Mouse (Mus musculus): ENCODE results near the gene Tyrobp. TPM values are rescaled to one million over a fixed set of nuclear protein-coding genes. Genes with fewer than 3 reads are reported as not detected.
A peak's percentile ranks its signal among the peaks of the same experiment; 100 is the strongest.

Gene Tyrobp
- polyA plus RNA-seq, 1 experiment from 2014 or later, result 29.3 TPM

DNA sequence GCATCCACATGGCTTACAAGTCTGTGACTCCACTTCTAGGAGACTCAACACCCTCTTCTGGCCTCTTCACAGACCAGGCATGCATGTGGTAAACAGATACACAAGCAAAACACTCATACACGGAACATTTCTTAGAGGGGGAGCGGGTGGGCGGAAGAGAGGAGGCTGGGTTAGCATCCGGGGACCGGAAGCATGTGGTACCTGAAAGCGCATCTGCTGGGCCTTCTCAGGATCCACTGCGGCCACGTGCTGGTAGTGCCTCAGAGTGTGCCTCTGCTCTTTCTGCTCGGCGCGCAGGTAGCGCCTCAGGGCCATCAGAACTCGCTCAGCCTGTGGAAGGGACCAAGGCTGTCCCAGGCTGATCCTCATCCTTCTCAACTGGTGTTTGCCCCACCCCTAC lies 26.2 kb downstream of the Tyrobp start:
- Histone ChIP-seq H3K4me2 (replicated peaks; ENCODE audit: low read depth, low read length) (no peak overlapping the region), H3K27me3 (ENCODE audit: insufficient read depth, low read length) (peaks cover 15% of the 10 kb centered on the region), H3K9ac (replicated peaks; ENCODE audit: low read length) (no peak overlapping the region), H3K27ac (ENCODE audit: low read length) (no peak overlapping the region), H3K4me3 (ENCODE audit: low read length) (no peak overlapping the region), H3K36me3 (ENCODE audit: insufficient read depth, low read length) (no peaks in the 10 kb centered on the region), H3K4me1 (ENCODE audit: insufficient read depth, low read length) (peaks cover 18% of the 10 kb centered on the region), H3K9me3 (ENCODE audit: low read length) (no peaks in the 10 kb centered on the region)
- ATAC-seq (ENCODE audit: low FRiP score, low TSS enrichment), result no peak
- WGBS, result 79% methylated on average over 13 of the region's 13 CpGs

DNA sequence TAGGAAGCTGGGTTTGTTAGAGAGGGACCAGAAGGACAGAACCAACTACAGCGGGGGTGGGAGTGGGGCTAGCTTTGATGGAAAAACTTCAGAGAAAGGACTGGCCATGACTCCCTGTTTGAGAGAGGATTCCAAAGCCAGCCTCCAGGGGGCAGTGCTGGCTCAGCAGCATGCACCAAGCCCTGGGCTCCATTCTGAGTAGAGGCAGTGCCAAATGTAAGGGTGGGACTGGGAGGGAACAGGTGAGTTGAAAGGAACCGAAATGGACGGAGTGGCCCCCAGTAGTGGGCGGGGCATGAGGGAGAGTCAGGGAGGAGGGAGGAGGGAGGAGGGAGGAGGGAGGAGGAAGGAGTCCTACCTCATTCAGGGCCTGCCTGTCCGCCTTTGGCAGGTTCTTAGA lies 27.1 kb downstream of the Tyrobp start:
- H3K9ac ChIP-seq (replicated peaks; ENCODE audit: low read length), result no peak overlapping the region
- ATAC-seq (ENCODE audit: low FRiP score, low TSS enrichment), result no peak
- H3K27me3 ChIP-seq (ENCODE audit: insufficient read depth, low read length), result peaks cover 15% of the 10 kb centered on the region
- 29% methylated on average over 3 of the region's 5 CpGs for WGBS
- peaks cover 22% of the 10 kb centered on the region for H3K4me1 ChIP-seq (ENCODE audit: insufficient read depth, low read length)
- no peak overlapping the region for H3K4me2 ChIP-seq (replicated peaks; ENCODE audit: low read depth, low read length)
- no peaks in the 10 kb centered on the region for H3K36me3 ChIP-seq (ENCODE audit: insufficient read depth, low read length)
- no peaks in the 10 kb centered on the region for H3K9me3 ChIP-seq (ENCODE audit: low read length)
- no peak overlapping the region for H3K4me3 ChIP-seq (ENCODE audit: low read length)
- no peak overlapping the region for H3K27ac ChIP-seq (ENCODE audit: low read length)

DNA sequence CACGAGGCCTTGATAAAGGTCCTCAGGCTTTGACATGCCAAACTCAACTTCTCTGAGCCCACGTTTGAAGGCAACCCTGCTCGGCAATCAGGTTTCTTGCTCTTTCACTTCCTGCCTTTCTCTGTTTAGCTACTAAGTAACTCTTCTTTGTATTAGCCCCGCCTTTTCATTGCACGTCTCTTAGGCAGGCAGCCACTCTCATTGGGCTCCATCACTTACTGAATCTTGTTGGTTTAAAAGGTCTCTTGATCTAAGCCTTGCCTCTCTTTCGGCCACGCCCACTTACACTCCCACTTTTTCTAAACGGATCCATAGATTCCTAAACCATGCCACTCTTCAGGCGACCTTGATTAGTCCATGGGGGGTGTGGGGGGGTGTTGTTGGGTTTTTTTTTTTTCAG lies 30.1 kb downstream of the Tyrobp start:
- Histone ChIP-seq H3K4me2 (replicated peaks; ENCODE audit: low read depth, low read length) (peak overlapping the region; percentile 88), H3K4me1 (ENCODE audit: insufficient read depth, low read length) (peaks cover 22% of the 10 kb centered on the region), H3K9ac (replicated peaks; ENCODE audit: low read length) (no peak overlapping the region), H3K27me3 (ENCODE audit: insufficient read depth, low read length) (peaks cover 9% of the 10 kb centered on the region; the same call in 1 of the 2 replicates), H3K36me3 (ENCODE audit: insufficient read depth, low read length) (no peaks in the 10 kb centered on the region), H3K4me3 (ENCODE audit: low read length) (peak overlapping the region; percentile 66; the same call in 1 of the 2 replicates), H3K27ac (ENCODE audit: low read length) (no peak overlapping the region), H3K9me3 (ENCODE audit: low read length) (no peaks in the 10 kb centered on the region; the same call in 1 of the 2 replicates)
- no peak for ATAC-seq (ENCODE audit: low FRiP score, low TSS enrichment)
- WGBS, result 22% methylated on average over 9 of the region's 9 CpGs

DNA sequence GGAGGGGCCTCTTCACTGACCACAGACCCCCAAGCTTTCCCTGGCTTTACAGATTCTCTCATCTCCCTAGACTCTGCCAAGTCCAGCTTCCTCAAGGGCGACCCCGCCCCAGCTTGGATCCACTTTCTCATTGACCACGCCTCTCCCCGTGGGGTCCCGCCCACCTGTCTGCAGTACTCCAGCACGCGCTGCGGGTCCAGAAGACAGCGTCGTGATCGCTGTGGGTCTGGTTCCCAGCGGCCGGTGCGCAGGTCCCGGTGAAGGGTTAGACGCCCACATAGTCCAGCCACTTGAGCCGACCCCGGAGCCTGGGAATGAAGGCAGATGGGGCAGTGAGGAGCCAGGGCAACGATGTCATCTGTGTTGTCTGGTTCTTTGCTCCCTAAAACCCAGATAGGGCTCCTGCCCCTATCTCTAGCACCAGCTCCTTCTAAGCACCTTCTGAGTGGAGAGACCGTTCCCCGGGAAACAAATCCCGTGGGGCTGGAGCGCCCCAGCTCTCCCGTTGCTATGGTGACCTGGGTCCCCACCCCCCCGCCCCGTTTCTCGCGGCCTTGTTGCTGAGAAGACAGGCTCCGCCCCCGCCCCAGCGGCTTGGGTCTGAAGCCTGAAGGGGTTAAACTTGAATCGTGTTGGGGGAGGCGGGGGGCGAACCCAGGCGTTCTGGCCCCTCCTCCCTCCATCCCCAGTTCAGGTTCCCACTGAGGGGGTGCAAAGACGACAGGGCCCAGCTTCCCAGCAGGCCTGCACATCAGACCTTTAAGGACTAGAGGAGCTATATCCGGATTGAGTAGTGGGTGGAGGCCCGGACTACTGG lies 30.8 kb downstream of the Tyrobp start:
- Histone ChIP-seq H3K9me3 (ENCODE audit: low read length) (no peaks in the 10 kb centered on the region; the same call in 1 of the 2 replicates), H3K4me3 (ENCODE audit: low read length) (peak overlapping the region; percentile 66), H3K4me2 (replicated peaks; ENCODE audit: low read depth, low read length) (peak overlapping the region; percentile 88), H3K4me1 (ENCODE audit: insufficient read depth, low read length) (peaks cover 22% of the 10 kb centered on the region), H3K36me3 (ENCODE audit: insufficient read depth, low read length) (no peaks in the 10 kb centered on the region), H3K27ac (ENCODE audit: low read length) (no peak overlapping the region), H3K9ac (replicated peaks; ENCODE audit: low read length) (peak overlapping the region; percentile 65), H3K27me3 (ENCODE audit: insufficient read depth, low read length) (peaks cover 9% of the 10 kb centered on the region; the same call in 1 of the 2 replicates)
- peak; percentile 39; the same call in 1 of the 2 replicates for ATAC-seq (ENCODE audit: low FRiP score, low TSS enrichment)
- WGBS, result under 1% methylated on average over 37 of the region's 38 CpGs

DNA sequence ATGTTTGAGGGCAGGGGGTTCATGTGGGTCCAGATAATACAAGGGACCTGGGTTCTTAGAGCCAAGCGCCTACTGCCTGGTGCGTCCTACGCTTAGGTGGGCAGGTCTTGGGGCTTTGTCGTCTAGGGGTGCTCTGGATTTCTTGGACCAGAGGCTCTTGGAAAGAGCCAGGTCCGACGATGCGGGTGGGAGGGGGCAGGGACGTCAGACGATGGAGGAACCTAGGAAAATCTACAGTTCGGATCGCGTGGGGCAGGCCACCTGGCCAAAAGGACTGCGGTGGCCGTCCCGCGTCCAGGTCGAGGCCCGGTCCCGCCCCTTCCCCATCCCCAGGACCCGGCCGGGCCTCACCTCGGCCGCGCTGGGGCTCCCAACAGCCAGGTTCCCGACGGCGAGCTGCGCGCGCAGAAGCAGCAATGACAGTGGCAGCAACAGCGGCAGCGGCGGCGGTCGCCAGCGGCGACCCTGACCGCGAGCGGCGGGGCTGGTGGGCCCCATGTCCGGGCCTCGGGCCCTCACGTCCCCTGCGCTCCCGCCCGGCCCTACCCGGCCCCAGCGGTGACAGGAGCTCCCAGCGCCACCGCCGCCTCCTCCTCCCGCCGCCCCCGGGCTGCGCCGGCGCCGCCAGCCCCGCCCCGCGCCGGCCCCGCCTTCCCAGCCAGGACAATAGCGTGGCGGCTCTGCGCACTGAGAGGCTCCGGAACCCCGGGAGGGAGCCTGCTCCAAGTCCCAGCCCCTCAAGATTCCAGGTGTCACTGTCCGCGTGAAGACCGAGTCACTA lies 31.6 kb downstream of the Tyrobp start, which contains the start of gene Aplp1:
Aplp1 (minus strand) TSS at position 565 of the 781 bp plus-strand sequence.
- Histone ChIP-seq H3K27ac (ENCODE audit: low read length) (no peak within 1 kb of the TSS), H3K4me2 (replicated peaks; ENCODE audit: low read depth, low read length) (peak within 1 kb of the TSS; percentile 88), H3K4me1 (ENCODE audit: insufficient read depth, low read length) (peaks cover 22% of the 10 kb centered on the region), H3K9me3 (ENCODE audit: low read length) (no peaks in the 10 kb centered on the region; the same call in 1 of the 2 replicates), H3K9ac (replicated peaks; ENCODE audit: low read length) (peak within 1 kb of the TSS; percentile 65), H3K4me3 (ENCODE audit: low read length) (peak within 1 kb of the TSS; percentile 66), H3K27me3 (ENCODE audit: insufficient read depth, low read length) (peaks cover 9% of the 10 kb centered on the region; the same call in 1 of the 2 replicates), H3K36me3 (ENCODE audit: insufficient read depth, low read length) (no peaks in the 10 kb centered on the region)
- peak; percentile 77 for ATAC-seq (ENCODE audit: low FRiP score, low TSS enrichment)
- WGBS, result under 1% methylated on average over 57 of the region's 72 CpGs

DNA sequence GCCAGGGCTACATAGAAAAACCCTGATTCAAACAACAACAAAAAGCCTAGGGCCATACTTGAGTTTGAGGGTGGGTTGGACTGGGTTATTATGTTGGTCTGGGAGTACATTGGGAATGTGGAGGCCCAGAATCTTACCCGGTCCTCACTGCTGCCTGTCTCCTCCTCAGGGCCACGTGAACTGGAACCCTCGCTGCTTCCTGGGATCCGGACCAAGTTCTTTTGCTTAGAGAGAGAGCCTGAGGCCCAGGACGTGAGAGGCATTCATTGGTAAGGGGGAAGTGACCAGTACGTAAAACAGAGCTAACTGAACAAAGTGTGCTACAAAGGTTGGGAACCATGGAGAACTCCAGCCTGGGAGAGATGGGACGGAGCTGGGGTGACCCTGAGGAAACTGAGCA lies 36.7 kb downstream of the Tyrobp start:
- no peak overlapping the region for H3K27ac ChIP-seq (ENCODE audit: low read length)
- peaks cover 42% of the 10 kb centered on the region for H3K27me3 ChIP-seq (ENCODE audit: insufficient read depth, low read length)
- 71% methylated on average over 7 of the region's 7 CpGs for WGBS

DNA sequence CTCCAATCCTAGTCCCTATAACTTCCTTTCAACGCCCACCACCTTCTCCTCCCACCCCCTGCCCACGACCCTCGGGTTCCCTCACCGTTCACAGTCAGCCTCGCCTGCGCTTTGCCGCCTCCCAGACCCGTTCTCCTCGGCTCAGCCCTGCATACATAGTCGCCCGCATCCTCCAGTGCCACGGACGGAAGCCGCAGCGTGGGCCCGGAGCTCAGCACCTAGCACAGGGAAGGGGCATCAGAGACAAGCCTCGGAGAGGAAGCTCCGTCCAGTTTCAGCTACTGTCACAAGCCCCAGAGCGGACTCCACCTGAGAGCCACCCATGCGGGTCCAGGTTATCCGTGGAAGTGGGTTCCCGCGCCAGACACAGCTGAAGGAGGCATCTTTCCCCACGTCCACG lies 39.8 kb downstream of the Tyrobp start:
- Histone ChIP-seq H3K27ac (ENCODE audit: low read length) (no peak overlapping the region), H3K27me3 (ENCODE audit: insufficient read depth, low read length) (peaks cover 63% of the 10 kb centered on the region), H3K4me2 (replicated peaks; ENCODE audit: low read depth, low read length) (peak overlapping the region; percentile 44), H3K9me3 (ENCODE audit: low read length) (no peaks in the 10 kb centered on the region), H3K36me3 (ENCODE audit: insufficient read depth, low read length) (no peaks in the 10 kb centered on the region), H3K4me3 (ENCODE audit: low read length) (no peak overlapping the region), H3K9ac (replicated peaks; ENCODE audit: low read length) (no peak overlapping the region), H3K4me1 (ENCODE audit: insufficient read depth, low read length) (peaks cover 17% of the 10 kb centered on the region; the same call in 1 of the 2 replicates)
- WGBS, result 15% methylated on average over 25 of the region's 25 CpGs
- no peak for ATAC-seq (ENCODE audit: low FRiP score, low TSS enrichment)

More for the DNA sequence above, 36.7 kb downstream of the Tyrobp start:
- H3K4me2 ChIP-seq (replicated peaks; ENCODE audit: low read depth, low read length), result no peak overlapping the region
- peaks cover 13% of the 10 kb centered on the region; the same call in 1 of the 2 replicates for H3K4me1 ChIP-seq (ENCODE audit: insufficient read depth, low read length)
- H3K9ac ChIP-seq (replicated peaks; ENCODE audit: low read length), result no peak overlapping the region
- no peak for ATAC-seq (ENCODE audit: low FRiP score, low TSS enrichment)
- H3K9me3 ChIP-seq (ENCODE audit: low read length), result no peaks in the 10 kb centered on the region; the same call in 1 of the 2 replicates
- H3K4me3 ChIP-seq (ENCODE audit: low read length), result no peak overlapping the region
- no peaks in the 10 kb centered on the region for H3K36me3 ChIP-seq (ENCODE audit: insufficient read depth, low read length)

DNA sequence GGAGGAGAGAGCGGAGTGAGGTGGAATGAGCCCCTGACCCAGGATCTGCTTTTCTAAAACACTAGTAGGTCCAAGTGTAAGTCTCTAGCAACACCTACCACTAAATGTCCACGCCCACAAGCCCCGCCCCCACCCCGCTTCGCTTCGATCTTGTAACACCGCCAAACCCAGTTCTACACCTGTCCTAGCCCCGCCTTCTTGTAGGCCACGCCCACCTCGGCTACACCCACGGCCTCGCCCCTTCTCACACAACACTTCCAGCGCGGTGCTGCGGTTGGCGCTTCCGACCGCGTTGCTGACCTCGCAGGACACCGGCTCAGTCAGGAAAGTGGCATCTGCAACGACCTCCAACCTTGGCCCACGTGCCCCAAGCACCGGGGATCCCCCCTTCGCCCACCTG lies 40.2 kb downstream of the Tyrobp start:
- Histone ChIP-seq H3K4me1 (ENCODE audit: insufficient read depth, low read length) (peaks cover 17% of the 10 kb centered on the region; the same call in 1 of the 2 replicates), H3K27me3 (ENCODE audit: insufficient read depth, low read length) (peaks cover 68% of the 10 kb centered on the region), H3K27ac (ENCODE audit: low read length) (no peak overlapping the region), H3K36me3 (ENCODE audit: insufficient read depth, low read length) (no peaks in the 10 kb centered on the region), H3K9ac (replicated peaks; ENCODE audit: low read length) (no peak overlapping the region), H3K4me3 (ENCODE audit: low read length) (peak overlapping the region; percentile 24; the same call in 1 of the 2 replicates), H3K4me2 (replicated peaks; ENCODE audit: low read depth, low read length) (peak overlapping the region; percentile 44), H3K9me3 (ENCODE audit: low read length) (no peaks in the 10 kb centered on the region)
- ATAC-seq (ENCODE audit: low FRiP score, low TSS enrichment), result peak; percentile 55; the same call in 1 of the 2 replicates
- 2% methylated on average over 25 of the region's 25 CpGs for WGBS

DNA sequence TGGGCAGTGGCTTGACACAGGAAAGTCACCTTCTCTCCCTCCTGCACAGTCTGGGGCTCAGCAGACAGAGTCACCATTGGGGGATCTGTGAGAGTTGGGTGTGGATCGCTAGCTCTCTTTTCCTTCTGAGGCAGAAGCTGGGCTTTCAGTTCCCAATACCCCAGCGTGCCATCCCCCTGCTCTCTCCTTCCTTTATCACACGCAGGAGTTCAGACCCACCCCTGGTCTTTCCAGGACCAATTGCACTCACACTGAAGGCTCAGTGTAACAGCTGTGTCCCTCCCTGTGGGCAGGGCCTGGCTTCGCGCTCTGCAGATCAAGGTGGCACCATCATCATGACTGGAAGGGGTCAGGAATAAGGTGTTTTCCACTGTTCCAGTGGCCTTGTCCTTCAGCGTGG lies 40.7 kb downstream of the Tyrobp start:
- no peak for ATAC-seq (ENCODE audit: low FRiP score, low TSS enrichment)
- Histone ChIP-seq H3K4me1 (ENCODE audit: insufficient read depth, low read length) (peaks cover 17% of the 10 kb centered on the region; the same call in 1 of the 2 replicates), H3K27me3 (ENCODE audit: insufficient read depth, low read length) (peaks cover 73% of the 10 kb centered on the region), H3K9me3 (ENCODE audit: low read length) (no peaks in the 10 kb centered on the region), H3K9ac (replicated peaks; ENCODE audit: low read length) (no peak overlapping the region), H3K4me2 (replicated peaks; ENCODE audit: low read depth, low read length) (peak overlapping the region; percentile 44), H3K36me3 (ENCODE audit: insufficient read depth, low read length) (no peaks in the 10 kb centered on the region), H3K27ac (ENCODE audit: low read length) (no peak overlapping the region), H3K4me3 (ENCODE audit: low read length) (peak overlapping the region; percentile 24; the same call in 1 of the 2 replicates)
- 3% methylated on average over 6 of the region's 6 CpGs for WGBS
